In the genomic region with DNA sequence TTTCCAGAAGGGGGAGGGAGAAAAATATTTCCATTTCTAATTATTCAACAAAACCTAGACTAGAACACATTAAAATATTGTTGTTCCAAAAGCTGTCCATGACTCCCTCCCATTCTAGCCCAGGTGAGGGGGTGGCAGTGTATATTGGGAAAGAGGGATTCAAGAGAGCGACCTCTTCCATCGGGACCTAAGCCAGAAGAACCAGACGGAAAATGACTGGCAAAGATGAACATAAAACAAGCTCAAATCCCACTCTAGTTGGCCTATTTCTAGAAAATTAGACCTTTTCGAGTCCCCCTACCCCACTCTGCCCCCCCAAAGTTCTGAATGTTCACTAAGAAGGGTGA, we compare ENCODE assay signal across 11 mouse cellular contexts.
A peak's percentile ranks its signal among the peaks of the same experiment; 100 is the strongest.
DNase-seq lines count a peak whose midpoint lies in the region; ATAC-seq and TF ChIP-seq lines count a peak whose summit lies in the region.
"Had no signal": no experiment of that assay in that cellular context is flagged by ENCODE, and none has a peak within 500 bp of the region (broad histone marks: within the 10 kb centered on the region; RNA-seq: fewer than 3 reads in every experiment).

No protein-coding gene starts in this region.

- H3K4me3 ChIP-seq in heart, postnatal 0 days (ENCODE audit: low read depth, low read length), result no peak overlapping the region
- peak overlapping the region; percentile 32; the same call in 1 of the 2 replicates for H3K4me3 ChIP-seq in stomach, embryonic 14.5 days (ENCODE audit: low read depth, low read length)
- no peak overlapping the region for H3K4me3 ChIP-seq in stomach, postnatal 0 days (ENCODE audit: low read depth, low read length)
- no peak overlapping the region for H3K4me3 ChIP-seq in limb, embryonic 10.5 days

- no peaks in the 10 kb centered on the region for H3K9me3 ChIP-seq in heart, postnatal 0 days (replicated peaks; ENCODE audit: control insufficient read depth, low read length)
- H3K9me3 ChIP-seq in stomach, embryonic 14.5 days (ENCODE audit: control insufficient read depth, low read depth, low read length), result no peaks in the 10 kb centered on the region
- H3K9me3 ChIP-seq in stomach, postnatal 0 days (ENCODE audit: control insufficient read depth, low read length), result no peaks in the 10 kb centered on the region
- H3K9me3 ChIP-seq in limb, embryonic 10.5 days (replicated peaks), result no peaks in the 10 kb centered on the region
- H3K9me3 ChIP-seq: liver, embryonic 13.5 days had no signal

- peaks cover 18% of the 10 kb centered on the region; the same call in 1 of the 2 replicates for H3K4me1 ChIP-seq in heart, postnatal 0 days (ENCODE audit: control insufficient read depth, insufficient read depth)
- peaks cover 10% of the 10 kb centered on the region; the same call in 1 of the 2 replicates for H3K4me1 ChIP-seq in stomach, embryonic 14.5 days (ENCODE audit: control insufficient read depth, insufficient read depth, low read length)
- no peaks in the 10 kb centered on the region for H3K4me1 ChIP-seq in stomach, postnatal 0 days (replicated peaks; ENCODE audit: control insufficient read depth, insufficient read depth)
- H3K4me1 ChIP-seq in limb, embryonic 10.5 days, result peaks cover 28% of the 10 kb centered on the region

- H3K27ac ChIP-seq in heart, postnatal 0 days (ENCODE audit: low read depth), result no peak overlapping the region
- no peak overlapping the region for H3K27ac ChIP-seq in stomach, embryonic 14.5 days (ENCODE audit: low read length)
- no peak overlapping the region for H3K27ac ChIP-seq in stomach, postnatal 0 days (replicated peaks)
- H3K27ac ChIP-seq in limb, embryonic 10.5 days, result no peak overlapping the region
- H3K27ac ChIP-seq: liver, embryonic 13.5 days had no signal

- H3K27me3 ChIP-seq in heart, postnatal 0 days (ENCODE audit: control insufficient read depth, insufficient read depth, low read length), result peaks cover 89% of the 10 kb centered on the region
- H3K27me3 ChIP-seq in stomach, embryonic 14.5 days (ENCODE audit: control insufficient read depth, insufficient read depth, low read length), result peaks cover 61% of the 10 kb centered on the region
- peaks cover 24% of the 10 kb centered on the region; the same call in 1 of the 2 replicates for H3K27me3 ChIP-seq in stomach, postnatal 0 days (ENCODE audit: control insufficient read depth, insufficient read depth, low read length)
- peaks cover 100% of the 10 kb centered on the region for H3K27me3 ChIP-seq in limb, embryonic 10.5 days (ENCODE audit: low read depth, poor library complexity, severe bottlenecking)

- no peak for DNase-seq in heart, postnatal 0 days (ENCODE audit: low spot score)
- no peak for DNase-seq in heart, postnatal 14 days
- no peak for DNase-seq in stomach, postnatal 0 days (ENCODE audit: low spot score)
- peak; percentile 29 for DNase-seq in limb, embryonic 10.5 days (ENCODE audit: low spot score)
- DNase-seq in retina, embryonic 14.5 days (ENCODE audit: low spot score), result no peak
- DNase-seq in B cell, adult 2 months, result no peak
- DNase-seq in urinary bladder, adult 2 months (ENCODE audit: low spot score), result no peak
- DNase-seq: heart, postnatal 4 days; liver, embryonic 13.5 days; thymus, adult 18-20 months had no signal

- 8% methylated on average over 4 of the region's 4 CpGs for WGBS in heart, postnatal 0 days
- 4% methylated on average over 4 of the region's 4 CpGs for WGBS in stomach, embryonic 14.5 days
- 7% methylated on average over 4 of the region's 4 CpGs for WGBS in stomach, postnatal 0 days
- 6% methylated on average over 4 of the region's 4 CpGs for WGBS in limb, embryonic 10.5 days

- intact Hi-C loops in heart, postnatal 14 days (cut with DNase I), result no loop called here

- no peak overlapping the region for H3K9ac ChIP-seq in heart, postnatal 0 days (replicated peaks; ENCODE audit: low read depth, low read length)
- no peak overlapping the region for H3K9ac ChIP-seq in stomach, embryonic 14.5 days (replicated peaks; ENCODE audit: low read depth, low read length)
- no peak overlapping the region for H3K9ac ChIP-seq in stomach, postnatal 0 days (ENCODE audit: low read length)
- H3K9ac ChIP-seq: liver, embryonic 13.5 days had no signal

- ATAC-seq in heart, postnatal 0 days (ENCODE audit: insufficient read depth, low read depth), result no peak
- ATAC-seq in stomach, embryonic 14.5 days (ENCODE audit: insufficient number of reproducible peaks, insufficient read depth, low FRiP score, low read depth), result no peak
- no peak for ATAC-seq in stomach, postnatal 0 days (ENCODE audit: low FRiP score, low TSS enrichment)

- TF ChIP-seq EP300 in heart, postnatal 0 days (IDR thresholded peaks at IDR 0.05; ENCODE audit: low read depth), result no peak
- no peak for TF ChIP-seq EP300 in stomach, postnatal 0 days (optimal IDR thresholded peaks at IDR 0.05)

- H3K36me3 ChIP-seq in heart, postnatal 0 days (replicated peaks; ENCODE audit: control insufficient read depth, insufficient read depth, low read length), result no peaks in the 10 kb centered on the region
- H3K36me3 ChIP-seq in stomach, embryonic 14.5 days (ENCODE audit: control insufficient read depth, insufficient read depth, low read length), result no peaks in the 10 kb centered on the region
- H3K36me3 ChIP-seq in stomach, postnatal 0 days (ENCODE audit: control insufficient read depth, insufficient read depth, low read length), result no peaks in the 10 kb centered on the region
- H3K36me3 ChIP-seq in limb, embryonic 10.5 days, result no peaks in the 10 kb centered on the region
- H3K36me3 ChIP-seq: liver, embryonic 13.5 days had no signal

- peak overlapping the region; percentile 60; the same call in 1 of the 2 replicates for H3K4me2 ChIP-seq in heart, postnatal 0 days (ENCODE audit: low read depth, low read length)
- 0 out of 2 replicates have a peak overlapping the region, but pooled peaks have one; percentile 53 for H3K4me2 ChIP-seq in stomach, embryonic 14.5 days (replicated peaks; ENCODE audit: low read depth, low read length)
- H3K4me2 ChIP-seq in stomach, postnatal 0 days (replicated peaks; ENCODE audit: low read depth), result no peak overlapping the region

- no peak for TF ChIP-seq CTCF in heart, postnatal 0 days (IDR thresholded peaks at IDR 0.05; ENCODE audit: low read depth)
- no peak for TF ChIP-seq CTCF in stomach, postnatal 0 days (IDR thresholded peaks at IDR 0.05; ENCODE audit: low read depth)
